10 mouse cellular contexts compared by ENCODE assay signal in genomic region chr1:86506420-86506819, GRCm38 (mm10). TPM values are rescaled to one million over a fixed set of nuclear protein-coding genes. Genes with fewer than 3 reads are reported as not detected.
DNase-seq lines count a peak whose midpoint lies in the region; ATAC-seq and TF ChIP-seq lines count a peak whose summit lies in the region.
"Had no signal": no experiment of that assay in that cellular context is flagged by ENCODE, and none has a peak within 500 bp of the region (broad histone marks: within the 10 kb centered on the region; RNA-seq: fewer than 3 reads in every experiment).

No protein-coding gene starts in this region.

- peak; percentile 34 to 35 for DNase-seq in cerebellum, postnatal 14 days
- DNase-seq in cerebellum, postnatal 36 days, result no peak
- DNase-seq in lung, embryonic 14.5 days, result no peak
- DNase-seq in lung, postnatal 4 days, result no peak
- DNase-seq in layer of hippocampus, adult 18-20 months (ENCODE audit: low spot score in 2 of 2), result no peak
- no peak for DNase-seq in gastrocnemius, postnatal 14 days
- DNase-seq: right cerebral cortex, postnatal 14 days had no signal

- H3K9me3 ChIP-seq in lung, embryonic 14.5 days (ENCODE audit: low read depth, low read length), result no peaks in the 10 kb centered on the region
- no peaks in the 10 kb centered on the region for H3K9me3 ChIP-seq in hindbrain, embryonic 16.5 days (ENCODE audit: control insufficient read depth, low read length)
- H3K9me3 ChIP-seq in neural tube, embryonic 14.5 days (ENCODE audit: control insufficient read depth, low read length), result no peaks in the 10 kb centered on the region
- H3K9me3 ChIP-seq: heart, embryonic 15.5 days had no signal

- H3K4me2 ChIP-seq in lung, embryonic 14.5 days, result no peak overlapping the region
- H3K4me2 ChIP-seq in hindbrain, embryonic 16.5 days (ENCODE audit: low read length), result no peak overlapping the region
- H3K4me2 ChIP-seq in neural tube, embryonic 14.5 days (ENCODE audit: low read depth, low read length), result no peak overlapping the region
- H3K4me2 ChIP-seq: heart, embryonic 15.5 days had no signal

- WGBS in lung, embryonic 14.5 days, result 83% methylated on average over 5 of the region's 5 CpGs
- WGBS in hindbrain, embryonic 16.5 days, result 54% methylated on average over 5 of the region's 5 CpGs
- WGBS in neural tube, embryonic 14.5 days, result 83% methylated on average over 5 of the region's 5 CpGs

- H3K4me3 ChIP-seq in lung, embryonic 14.5 days (ENCODE audit: low read depth, low read length), result no peak overlapping the region
- no peak overlapping the region for H3K4me3 ChIP-seq in hindbrain, embryonic 16.5 days (ENCODE audit: low read length)
- no peak overlapping the region for H3K4me3 ChIP-seq in neural tube, embryonic 14.5 days (ENCODE audit: low read depth, low read length)
- H3K4me3 ChIP-seq: heart, embryonic 15.5 days had no signal

- no peaks in the 10 kb centered on the region for H3K36me3 ChIP-seq in lung, embryonic 14.5 days (ENCODE audit: insufficient read depth)
- H3K36me3 ChIP-seq in hindbrain, embryonic 16.5 days (ENCODE audit: control insufficient read depth, insufficient read depth, low read length), result no peaks in the 10 kb centered on the region
- H3K36me3 ChIP-seq in neural tube, embryonic 14.5 days (ENCODE audit: control insufficient read depth, insufficient read depth, low read length), result no peaks in the 10 kb centered on the region
- H3K36me3 ChIP-seq: heart, embryonic 15.5 days had no signal

- H3K9ac ChIP-seq in lung, embryonic 14.5 days, result peak overlapping the region; percentile 23
- H3K9ac ChIP-seq in hindbrain, embryonic 16.5 days (ENCODE audit: low read depth, low read length), result peak overlapping the region; percentile 33; the same call in 1 of the 2 replicates
- H3K9ac ChIP-seq in neural tube, embryonic 14.5 days (replicated peaks; ENCODE audit: low read depth, low read length), result no peak overlapping the region
- H3K9ac ChIP-seq: heart, embryonic 15.5 days had no signal

- intact Hi-C loops in gastrocnemius, postnatal 14 days (cut with DNase I; ENCODE audit: low total_unique reads), result no loop called here

- no peak for ATAC-seq in lung, embryonic 14.5 days (ENCODE audit: insufficient read depth)
- no peak for ATAC-seq in hindbrain, embryonic 16.5 days
- ATAC-seq in neural tube, embryonic 14.5 days (ENCODE audit: low read depth), result no peak

- TF ChIP-seq CTCF in lung, embryonic 14.5 days (IDR thresholded peaks at IDR 0.05; ENCODE audit: low read depth), result no peak

- H3K27ac ChIP-seq in lung, embryonic 14.5 days (ENCODE audit: low read depth), result no peak overlapping the region
- H3K27ac ChIP-seq in hindbrain, embryonic 16.5 days (ENCODE audit: low read depth, low read length), result peak overlapping the region; percentile 50
- H3K27ac ChIP-seq in neural tube, embryonic 14.5 days (ENCODE audit: low read depth, low read length), result peak overlapping the region; percentile 57

- peaks cover 15% of the 10 kb centered on the region for H3K4me1 ChIP-seq in lung, embryonic 14.5 days (ENCODE audit: insufficient read depth)
- H3K4me1 ChIP-seq in hindbrain, embryonic 16.5 days (ENCODE audit: control insufficient read depth, insufficient read depth, low read depth, low read length), result peaks cover 38% of the 10 kb centered on the region
- peaks cover 36% of the 10 kb centered on the region for H3K4me1 ChIP-seq in neural tube, embryonic 14.5 days (ENCODE audit: control insufficient read depth, insufficient read depth, low read length)

- no peaks in the 10 kb centered on the region for H3K27me3 ChIP-seq in lung, embryonic 14.5 days (ENCODE audit: insufficient read depth, low read length)
- H3K27me3 ChIP-seq in hindbrain, embryonic 16.5 days (replicated peaks; ENCODE audit: control insufficient read depth, insufficient read depth, low read length), result no peaks in the 10 kb centered on the region
- no peaks in the 10 kb centered on the region for H3K27me3 ChIP-seq in neural tube, embryonic 14.5 days (ENCODE audit: control insufficient read depth, insufficient read depth, low read length)
- H3K27me3 ChIP-seq: heart, embryonic 15.5 days had no signal

RNA-seq across cellular contexts. Expression of gene Ptma, which starts 20.1 kb away (rescaled TPM):
- polyA plus RNA-seq in lung, embryonic 14.5 days (2014; fragmentation: Nextera tagmentation; extraction: Ambion mirVana), result 3,453 and 3,547 TPM in 2 replicates
- 1,165 and 1,204 TPM in 2 replicates for polyA plus RNA-seq in hindbrain, embryonic 16.5 days (2015; fragmentation: Nextera tagmentation; extraction: Ambion mirVana)
- polyA plus RNA-seq in neural tube, embryonic 14.5 days (2014; fragmentation: Nextera tagmentation; extraction: Ambion mirVana), result 1,651 and 1,970 TPM in 2 replicates
- total RNA-seq in layer of hippocampus, adult 18-20 months (2021), result 100 to 1,000 TPM; 470 to 490 TPM
- 100 to 1,000 TPM; 184 to 248 TPM for total RNA-seq in gastrocnemius, postnatal 14 days (2021)

Comparison
In these comparisons a context has a peak if more than half of its experiments do, and no peak if none do; other contexts are left out.
1. DNase-seq: peak in cerebellum, postnatal 14 days (2 of 2); none in cerebellum, postnatal 36 days (0 of 2), lung, embryonic 14.5 days (single experiment), lung, postnatal 4 days (0 of 2), layer of hippocampus, adult 18-20 months (0 of 2) and gastrocnemius, postnatal 14 days (single experiment).